Mouse (Mus musculus): ENCODE measurements around the gene Slc29a2. TPM values are rescaled to one million over a fixed set of nuclear protein-coding genes. Genes with fewer than 3 reads are reported as not detected.

The Slc29a2 gene
- not detected for polyA plus RNA-seq (2014; fragmentation: Illumina TruSeq; extraction: RNeasy Lipid Tissue Mini Kit (QIAGEN cat#74804); ENCODE audit: low read depth, low replicate concordance)

GRCm38 (mm10) chr19:5023621-5024479 is at the start of gene Slc29a2:
Slc29a2 (plus strand) TSS chr19:5023860.

GRCm38 (mm10) chr19:4990256-4990625 is 33.4 kb upstream of the Slc29a2 start, which contains the start of gene Npas4:
Npas4 (minus strand) TSS chr19:4990316.

GRCm38 (mm10) chr19:5038709-5039156 is 15.1 kb downstream of the Slc29a2 start, which contains the start of the genes B4gat1 and AC124502.3:
B4gat1 (plus strand) TSS chr19:5038826.
AC124502.3 (plus strand) TSS chr19:5038891.

GRCm38 (mm10) chr19:5040862-5041523 is 17.3 kb downstream of the Slc29a2 start, which contains the start of gene Brms1:
Brms1 (plus strand) TSS chr19:5041354.

GRCm38 (mm10) chr19:5050047-5050905 is 26.6 kb downstream of the Slc29a2 start, which contains the start of gene Rin1:
Rin1 (plus strand) TSS chr19:5050481.

GRCm38 (mm10) chr19:5067867-5068569 is 44.4 kb downstream of the Slc29a2 start, which contains the start of gene Cd248:
Cd248 (plus strand) TSS chr19:5068078.

Other genes starting within 250 kb of the Slc29a2 start
- 5.6 TPM for gene Rbm4, start 230.0 kb upstream of the Slc29a2 start, polyA plus RNA-seq (2014; fragmentation: Illumina TruSeq; extraction: RNeasy Lipid Tissue Mini Kit (QIAGEN cat#74804); ENCODE audit: low read depth, low replicate concordance)
- 14.7 TPM for gene Gm21992, start 212.2 kb upstream of the Slc29a2 start, polyA plus RNA-seq (2014; fragmentation: Illumina TruSeq; extraction: RNeasy Lipid Tissue Mini Kit (QIAGEN cat#74804); ENCODE audit: low read depth, low replicate concordance)
- gene Rbm14, start 212.2 kb upstream of the Slc29a2 start, polyA plus RNA-seq (2014; fragmentation: Illumina TruSeq; extraction: RNeasy Lipid Tissue Mini Kit (QIAGEN cat#74804); ENCODE audit: low read depth, low replicate concordance): 1.9 TPM
- gene Ccs, start 184.5 kb upstream of the Slc29a2 start, polyA plus RNA-seq (2014; fragmentation: Illumina TruSeq; extraction: RNeasy Lipid Tissue Mini Kit (QIAGEN cat#74804); ENCODE audit: low read depth, low replicate concordance): 17.2 TPM
- not detected for gene Ccdc87, start 184.5 kb upstream of the Slc29a2 start, polyA plus RNA-seq (2014; fragmentation: Illumina TruSeq; extraction: RNeasy Lipid Tissue Mini Kit (QIAGEN cat#74804); ENCODE audit: low read depth, low replicate concordance)
- 13.0 TPM for gene Ctsf, start 168.7 kb upstream of the Slc29a2 start, polyA plus RNA-seq (2014; fragmentation: Illumina TruSeq; extraction: RNeasy Lipid Tissue Mini Kit (QIAGEN cat#74804); ENCODE audit: low read depth, low replicate concordance)
- gene Actn3, start 146.0 kb upstream of the Slc29a2 start, polyA plus RNA-seq (2014; fragmentation: Illumina TruSeq; extraction: RNeasy Lipid Tissue Mini Kit (QIAGEN cat#74804); ENCODE audit: low read depth, low replicate concordance): not detected
- 3.2 TPM for gene Zdhhc24, start 145.2 kb upstream of the Slc29a2 start, polyA plus RNA-seq (2014; fragmentation: Illumina TruSeq; extraction: RNeasy Lipid Tissue Mini Kit (QIAGEN cat#74804); ENCODE audit: low read depth, low replicate concordance)
- 0.45 TPM for gene Bbs1, start 117.2 kb upstream of the Slc29a2 start, polyA plus RNA-seq (2014; fragmentation: Illumina TruSeq; extraction: RNeasy Lipid Tissue Mini Kit (QIAGEN cat#74804); ENCODE audit: low read depth, low replicate concordance)
- 4.6 TPM for gene Dpp3, start 95.6 kb upstream of the Slc29a2 start, polyA plus RNA-seq (2014; fragmentation: Illumina TruSeq; extraction: RNeasy Lipid Tissue Mini Kit (QIAGEN cat#74804); ENCODE audit: low read depth, low replicate concordance)
- gene Peli3, start 80.7 kb upstream of the Slc29a2 start, polyA plus RNA-seq (2014; fragmentation: Illumina TruSeq; extraction: RNeasy Lipid Tissue Mini Kit (QIAGEN cat#74804); ENCODE audit: low read depth, low replicate concordance): 0.42 TPM
- 22.6 TPM for gene Mrpl11, start 61.7 kb upstream of the Slc29a2 start, polyA plus RNA-seq (2014; fragmentation: Illumina TruSeq; extraction: RNeasy Lipid Tissue Mini Kit (QIAGEN cat#74804); ENCODE audit: low read depth, low replicate concordance)
- not detected for gene Npas4, start 33.5 kb upstream of the Slc29a2 start, polyA plus RNA-seq (2014; fragmentation: Illumina TruSeq; extraction: RNeasy Lipid Tissue Mini Kit (QIAGEN cat#74804); ENCODE audit: low read depth, low replicate concordance)
- 9.5 TPM for gene B4gat1, start 15.0 kb downstream of the Slc29a2 start, polyA plus RNA-seq (2014; fragmentation: Illumina TruSeq; extraction: RNeasy Lipid Tissue Mini Kit (QIAGEN cat#74804); ENCODE audit: low read depth, low replicate concordance)
- gene AC124502.3, start 15.0 kb downstream of the Slc29a2 start, polyA plus RNA-seq (2014; fragmentation: Illumina TruSeq; extraction: RNeasy Lipid Tissue Mini Kit (QIAGEN cat#74804); ENCODE audit: low read depth, low replicate concordance): 0.69 TPM
- gene Brms1, start 17.5 kb downstream of the Slc29a2 start, polyA plus RNA-seq (2014; fragmentation: Illumina TruSeq; extraction: RNeasy Lipid Tissue Mini Kit (QIAGEN cat#74804); ENCODE audit: low read depth, low replicate concordance): 1.6 TPM
- not detected for gene Rin1, start 26.6 kb downstream of the Slc29a2 start, polyA plus RNA-seq (2014; fragmentation: Illumina TruSeq; extraction: RNeasy Lipid Tissue Mini Kit (QIAGEN cat#74804); ENCODE audit: low read depth, low replicate concordance)
- gene Cd248, start 44.2 kb downstream of the Slc29a2 start, polyA plus RNA-seq (2014; fragmentation: Illumina TruSeq; extraction: RNeasy Lipid Tissue Mini Kit (QIAGEN cat#74804); ENCODE audit: low read depth, low replicate concordance): not detected
- not detected for gene Tmem151a, start 61.7 kb downstream of the Slc29a2 start, polyA plus RNA-seq (2014; fragmentation: Illumina TruSeq; extraction: RNeasy Lipid Tissue Mini Kit (QIAGEN cat#74804); ENCODE audit: low read depth, low replicate concordance)
- gene Yif1a, start 64.7 kb downstream of the Slc29a2 start, polyA plus RNA-seq (2014; fragmentation: Illumina TruSeq; extraction: RNeasy Lipid Tissue Mini Kit (QIAGEN cat#74804); ENCODE audit: low read depth, low replicate concordance): 27.7 TPM
- gene Cnih2, start 74.7 kb downstream of the Slc29a2 start, polyA plus RNA-seq (2014; fragmentation: Illumina TruSeq; extraction: RNeasy Lipid Tissue Mini Kit (QIAGEN cat#74804); ENCODE audit: low read depth, low replicate concordance): not detected
- 7.5 TPM for gene Rab1b, start 83.2 kb downstream of the Slc29a2 start, polyA plus RNA-seq (2014; fragmentation: Illumina TruSeq; extraction: RNeasy Lipid Tissue Mini Kit (QIAGEN cat#74804); ENCODE audit: low read depth, low replicate concordance)
- gene Klc2, start 94.7 kb downstream of the Slc29a2 start, polyA plus RNA-seq (2014; fragmentation: Illumina TruSeq; extraction: RNeasy Lipid Tissue Mini Kit (QIAGEN cat#74804); ENCODE audit: low read depth, low replicate concordance): 0.93 TPM
- gene Pacs1, start 249.3 kb downstream of the Slc29a2 start, polyA plus RNA-seq (2014; fragmentation: Illumina TruSeq; extraction: RNeasy Lipid Tissue Mini Kit (QIAGEN cat#74804); ENCODE audit: low read depth, low replicate concordance): 0.53 TPM

Data from liver, adult 10 weeks (tissue).